Mouse (Mus musculus): ENCODE measurements at regions not wholly inside any gene's neighbourhood (a gene's known extent, or its start where the extent isn't known, plus 50 kb on each side); places are given as distances from the start of the nearest gene placed in this dataset.
"Not testable (repeated sequence)": the region's sequence is repeated elsewhere in the genome, so short reads cannot be mapped to it uniquely, and the experiment has no call there.

- no peak for ATAC-seq
- Histone ChIP-seq H3K4me2 (no peak overlapping the region), H3K4me1 (no peaks in the 10 kb centered on the region), H3K9ac (no peak overlapping the region), H3K9me3 (replicated peaks) (no peaks in the 10 kb centered on the region), H3K27me3 (replicated peaks) (no peaks in the 10 kb centered on the region), H3K4me3 (no peak overlapping the region), H3K27ac (no peak overlapping the region), H3K36me3 (no peaks in the 10 kb centered on the region)
- WGBS (ENCODE audit: insufficient replicate concordance) = 32% methylated on average over 6 of the region's 6 CpGs
Observed at GRCm38 (mm10) chr16:86882529-86882928, 471.5 kb upstream of the N6amt1 start.

GRCm38 (mm10) chr16:86881583-86881982 lies 472.4 kb upstream of the N6amt1 start:
- Histone ChIP-seq H3K36me3 (no peaks in the 10 kb centered on the region), H3K4me2 (no peak overlapping the region), H3K27ac (no peak overlapping the region), H3K27me3 (replicated peaks) (no peaks in the 10 kb centered on the region), H3K4me1 (no peaks in the 10 kb centered on the region), H3K9me3 (replicated peaks) (no peaks in the 10 kb centered on the region), H3K4me3 (no peak overlapping the region), H3K9ac (no peak overlapping the region)
- WGBS (ENCODE audit: insufficient replicate concordance) = 65% methylated on average over 5 of the region's 5 CpGs
- no peak for ATAC-seq

- no peaks in the 10 kb centered on the region for H3K9me3 ChIP-seq (replicated peaks)
- H3K27ac ChIP-seq = no peak overlapping the region
- H3K9ac ChIP-seq = no peak overlapping the region
- WGBS (ENCODE audit: insufficient replicate concordance) = 75% methylated on average over 2 of the region's 2 CpGs
- no peak overlapping the region for H3K4me3 ChIP-seq
- no peaks in the 10 kb centered on the region for H3K27me3 ChIP-seq (replicated peaks)
- no peaks in the 10 kb centered on the region for H3K36me3 ChIP-seq
- H3K4me1 ChIP-seq = no peaks in the 10 kb centered on the region
- H3K4me2 ChIP-seq = no peak overlapping the region
- ATAC-seq = no peak
Observed at GRCm38 (mm10) chr16:86860828-86861227, 493.2 kb upstream of the N6amt1 start.

GRCm38 (mm10) chr16:86855891-86856290 lies 498.1 kb upstream of the N6amt1 start:
- Histone ChIP-seq H3K27me3 (replicated peaks) (no peaks in the 10 kb centered on the region), H3K9ac (no peak overlapping the region), H3K4me1 (no peaks in the 10 kb centered on the region), H3K4me3 (no peak overlapping the region), H3K4me2 (no peak overlapping the region), H3K9me3 (replicated peaks) (no peaks in the 10 kb centered on the region), H3K36me3 (no peaks in the 10 kb centered on the region), H3K27ac (no peak overlapping the region)
- ATAC-seq = no peak
- 35% methylated on average over 2 of the region's 2 CpGs for WGBS (ENCODE audit: insufficient replicate concordance)

GRCm38 (mm10) chr16:86855312-86855711 lies 498.7 kb upstream of the N6amt1 start:
- Histone ChIP-seq H3K36me3 (no peaks in the 10 kb centered on the region), H3K4me2 (no peak overlapping the region), H3K27me3 (replicated peaks) (no peaks in the 10 kb centered on the region), H3K9ac (no peak overlapping the region), H3K9me3 (replicated peaks) (no peaks in the 10 kb centered on the region), H3K4me1 (no peaks in the 10 kb centered on the region), H3K27ac (no peak overlapping the region), H3K4me3 (no peak overlapping the region)
- ATAC-seq = no peak
- WGBS (ENCODE audit: insufficient replicate concordance) = 58% methylated on average over 4 of the region's 4 CpGs

- no peaks in the 10 kb centered on the region for H3K27me3 ChIP-seq (replicated peaks)
- no peak overlapping the region for H3K4me3 ChIP-seq
- H3K36me3 ChIP-seq = no peaks in the 10 kb centered on the region
- no peak overlapping the region for H3K9ac ChIP-seq
- ATAC-seq = no peak
- 55% methylated on average over 1 of the region's 1 CpGs for WGBS (ENCODE audit: insufficient replicate concordance)
- H3K9me3 ChIP-seq (replicated peaks) = no peaks in the 10 kb centered on the region
- no peak overlapping the region for H3K27ac ChIP-seq
- H3K4me2 ChIP-seq = no peak overlapping the region
- no peaks in the 10 kb centered on the region for H3K4me1 ChIP-seq
Observed at GRCm38 (mm10) chr16:86853398-86853797, 500.6 kb upstream of the N6amt1 start.

- H3K4me1 ChIP-seq = no peaks in the 10 kb centered on the region
- H3K9ac ChIP-seq = no peak overlapping the region
- WGBS (ENCODE audit: insufficient replicate concordance) = 44% methylated on average over 6 of the region's 6 CpGs
- H3K9me3 ChIP-seq (replicated peaks) = no peaks in the 10 kb centered on the region
- no peak for ATAC-seq
- H3K27ac ChIP-seq = no peak overlapping the region
- H3K4me3 ChIP-seq = no peak overlapping the region
- no peak overlapping the region for H3K4me2 ChIP-seq
- H3K36me3 ChIP-seq = no peaks in the 10 kb centered on the region
- H3K27me3 ChIP-seq (replicated peaks) = no peaks in the 10 kb centered on the region
Observed at GRCm38 (mm10) chr16:86838457-86839337, 515.3 kb upstream of the N6amt1 start.

GRCm38 (mm10) chr16:86827645-86828044 lies 526.3 kb upstream of the N6amt1 start:
- no peak for ATAC-seq
- no peaks in the 10 kb centered on the region for H3K36me3 ChIP-seq
- H3K4me1 ChIP-seq = no peaks in the 10 kb centered on the region
- no peak overlapping the region for H3K27ac ChIP-seq
- H3K9me3 ChIP-seq (replicated peaks) = no peaks in the 10 kb centered on the region
- H3K27me3 ChIP-seq (replicated peaks) = no peaks in the 10 kb centered on the region
- H3K4me3 ChIP-seq = no peak overlapping the region
- H3K9ac ChIP-seq = no peak overlapping the region
- no peak overlapping the region for H3K4me2 ChIP-seq
- WGBS (ENCODE audit: insufficient replicate concordance) = 41% methylated on average over 1 of the region's 1 CpGs

- Histone ChIP-seq H3K9me3 (replicated peaks) (no peaks in the 10 kb centered on the region), H3K27me3 (replicated peaks) (no peaks in the 10 kb centered on the region), H3K4me3 (no peak overlapping the region), H3K4me2 (no peak overlapping the region), H3K4me1 (no peaks in the 10 kb centered on the region), H3K27ac (no peak overlapping the region), H3K36me3 (no peaks in the 10 kb centered on the region), H3K9ac (no peak overlapping the region)
- ATAC-seq = no peak
- WGBS (ENCODE audit: insufficient replicate concordance) = 70% methylated on average over 4 of the region's 4 CpGs
Observed at GRCm38 (mm10) chr16:86826641-86827040, 527.3 kb upstream of the N6amt1 start.

GRCm38 (mm10) chr16:86823496-86823895 lies 530.5 kb upstream of the N6amt1 start:
- 48% methylated on average over 1 of the region's 1 CpGs for WGBS (ENCODE audit: insufficient replicate concordance)
- no peak overlapping the region for H3K27ac ChIP-seq
- H3K9me3 ChIP-seq (replicated peaks) = no peaks in the 10 kb centered on the region
- no peak overlapping the region for H3K4me3 ChIP-seq
- H3K27me3 ChIP-seq (replicated peaks) = no peaks in the 10 kb centered on the region
- no peaks in the 10 kb centered on the region for H3K36me3 ChIP-seq
- H3K9ac ChIP-seq = no peak overlapping the region
- ATAC-seq = no peak
- H3K4me2 ChIP-seq = no peak overlapping the region
- no peaks in the 10 kb centered on the region for H3K4me1 ChIP-seq

GRCm38 (mm10) chr16:86821586-86821985 lies 532.4 kb upstream of the N6amt1 start:
- 0 out of 2 replicates have a peak, but pooled peaks cover 5% of the 10 kb centered on the region for H3K9me3 ChIP-seq (replicated peaks)
- H3K27ac ChIP-seq = no peak overlapping the region
- no peaks in the 10 kb centered on the region for H3K4me1 ChIP-seq
- H3K27me3 ChIP-seq (replicated peaks) = no peaks in the 10 kb centered on the region
- ATAC-seq = no peak
- H3K9ac ChIP-seq = no peak overlapping the region
- H3K36me3 ChIP-seq = no peaks in the 10 kb centered on the region
- no peak overlapping the region for H3K4me2 ChIP-seq
- no peak overlapping the region for H3K4me3 ChIP-seq
- WGBS (ENCODE audit: insufficient replicate concordance) = 71% methylated on average over 2 of the region's 2 CpGs

- H3K27ac ChIP-seq = not testable (repeated sequence)
Observed at GRCm38 (mm10) chr16:86818639-86819038, 535.3 kb upstream of the N6amt1 start.

More at GRCm38 (mm10) chr16:86818639-86819038, 535.3 kb upstream of the N6amt1 start:
- H3K27me3 ChIP-seq (replicated peaks); ATAC-seq; H3K9ac ChIP-seq; H3K4me2 ChIP-seq; H3K9me3 ChIP-seq (replicated peaks); H3K4me1 ChIP-seq; H3K36me3 ChIP-seq; H3K4me3 ChIP-seq: not testable (repeated sequence)
- WGBS (ENCODE audit: insufficient replicate concordance) = 51% methylated on average over 1 of the region's 1 CpGs

All from liver, embryonic 12.5 days (tissue).